Mouse (Mus musculus): ENCODE data around the gene Aloxe3. TPM values are rescaled to one million over a fixed set of nuclear protein-coding genes. Genes with fewer than 3 reads are reported as not detected.

Gene Aloxe3
- polyA plus RNA-seq, 1 experiment from 2014 or later, result 8.1 TPM

- H3K9ac ChIP-seq (ENCODE audit: low read depth, low read length), result peak overlapping the region; percentile 7; the same call in 1 of the 2 replicates
- H3K27me3 ChIP-seq (replicated peaks; ENCODE audit: control insufficient read depth, insufficient read depth, low read length), result no peaks in the 10 kb centered on the region
- WGBS, result 4% methylated on average over 21 of the region's 21 CpGs
- no peak for ATAC-seq
- H3K27ac ChIP-seq (ENCODE audit: low read depth, low read length), result no peak overlapping the region
- H3K4me3 ChIP-seq (ENCODE audit: low read length), result peak overlapping the region; percentile 41
- H3K9me3 ChIP-seq (ENCODE audit: control insufficient read depth, low read length), result no peaks in the 10 kb centered on the region
- peak overlapping the region; percentile 60 for H3K4me2 ChIP-seq (ENCODE audit: low read length)
- H3K4me1 ChIP-seq (ENCODE audit: control insufficient read depth, insufficient read depth, low read depth, low read length), result peaks cover 4% of the 10 kb centered on the region; the same call in 1 of the 2 replicates
- peaks cover 12% of the 10 kb centered on the region for H3K36me3 ChIP-seq (ENCODE audit: control insufficient read depth, insufficient read depth, low read length)
These were observed 14.5 kb upstream of the Aloxe3 start for GRCm38 (mm10) chr11:69111051-69111810.

- WGBS, result 69% methylated on average over 4 of the region's 4 CpGs
- Histone ChIP-seq H3K4me2 (ENCODE audit: low read length) (peak overlapping the region; percentile 60; the same call in 1 of the 2 replicates), H3K9ac (ENCODE audit: low read depth, low read length) (no peak overlapping the region), H3K36me3 (ENCODE audit: control insufficient read depth, insufficient read depth, low read length) (peaks cover 10% of the 10 kb centered on the region), H3K9me3 (ENCODE audit: control insufficient read depth, low read length) (no peaks in the 10 kb centered on the region), H3K4me3 (ENCODE audit: low read length) (0 out of 2 replicates have a peak overlapping the region, but pooled peaks have one; percentile 3), H3K4me1 (ENCODE audit: control insufficient read depth, insufficient read depth, low read depth, low read length) (peaks cover 6% of the 10 kb centered on the region; the same call in 1 of the 2 replicates), H3K27me3 (replicated peaks; ENCODE audit: control insufficient read depth, insufficient read depth, low read length) (no peaks in the 10 kb centered on the region), H3K27ac (ENCODE audit: low read depth, low read length) (no peak overlapping the region)
- ATAC-seq, result no peak
These were observed 13.8 kb upstream of the Aloxe3 start for GRCm38 (mm10) chr11:69111865-69112264.

- Histone ChIP-seq H3K9ac (ENCODE audit: low read depth, low read length) (no peak overlapping the region), H3K9me3 (ENCODE audit: control insufficient read depth, low read length) (no peaks in the 10 kb centered on the region), H3K4me1 (ENCODE audit: control insufficient read depth, insufficient read depth, low read depth, low read length) (peaks cover 12% of the 10 kb centered on the region), H3K36me3 (ENCODE audit: control insufficient read depth, insufficient read depth, low read length) (peaks cover 2% of the 10 kb centered on the region; the same call in 1 of the 2 replicates), H3K27me3 (replicated peaks; ENCODE audit: control insufficient read depth, insufficient read depth, low read length) (no peaks in the 10 kb centered on the region), H3K27ac (ENCODE audit: low read depth, low read length) (no peak overlapping the region), H3K4me3 (ENCODE audit: low read length) (no peak overlapping the region), H3K4me2 (ENCODE audit: low read length) (no peak overlapping the region)
- 70% methylated on average over 3 of the region's 3 CpGs for WGBS
- no peak for ATAC-seq
These were observed 11.7 kb upstream of the Aloxe3 start for GRCm38 (mm10) chr11:69114018-69114417.

GRCm38 (mm10) chr11:69114621-69115020, 11.1 kb upstream of the Aloxe3 start:
- Histone ChIP-seq H3K4me2 (ENCODE audit: low read length) (no peak overlapping the region), H3K4me1 (ENCODE audit: control insufficient read depth, insufficient read depth, low read depth, low read length) (peaks cover 14% of the 10 kb centered on the region), H3K27ac (ENCODE audit: low read depth, low read length) (no peak overlapping the region), H3K36me3 (ENCODE audit: control insufficient read depth, insufficient read depth, low read length) (no peaks in the 10 kb centered on the region), H3K27me3 (replicated peaks; ENCODE audit: control insufficient read depth, insufficient read depth, low read length) (no peaks in the 10 kb centered on the region), H3K9ac (ENCODE audit: low read depth, low read length) (no peak overlapping the region), H3K4me3 (ENCODE audit: low read length) (no peak overlapping the region), H3K9me3 (ENCODE audit: control insufficient read depth, low read length) (no peaks in the 10 kb centered on the region)
- ATAC-seq, result no peak
- WGBS, result 82% methylated on average over 3 of the region's 3 CpGs

GRCm38 (mm10) chr11:69116843-69117242, 8.9 kb upstream of the Aloxe3 start:
- no peak overlapping the region for H3K27ac ChIP-seq (ENCODE audit: low read depth, low read length)
- ATAC-seq, result no peak
- H3K36me3 ChIP-seq (ENCODE audit: control insufficient read depth, insufficient read depth, low read length), result no peaks in the 10 kb centered on the region
- H3K27me3 ChIP-seq (replicated peaks; ENCODE audit: control insufficient read depth, insufficient read depth, low read length), result no peaks in the 10 kb centered on the region
- WGBS, result 53% methylated on average over 5 of the region's 5 CpGs
- H3K4me1 ChIP-seq (ENCODE audit: control insufficient read depth, insufficient read depth, low read depth, low read length), result peaks cover 20% of the 10 kb centered on the region
- no peaks in the 10 kb centered on the region for H3K9me3 ChIP-seq (ENCODE audit: control insufficient read depth, low read length)
- H3K9ac ChIP-seq (ENCODE audit: low read depth, low read length), result no peak overlapping the region
- no peak overlapping the region for H3K4me3 ChIP-seq (ENCODE audit: low read length)
- peak overlapping the region; percentile 97 for H3K4me2 ChIP-seq (ENCODE audit: low read length)

- peaks cover 20% of the 10 kb centered on the region for H3K4me1 ChIP-seq (ENCODE audit: control insufficient read depth, insufficient read depth, low read depth, low read length)
- H3K36me3 ChIP-seq (ENCODE audit: control insufficient read depth, insufficient read depth, low read length), result no peaks in the 10 kb centered on the region
- WGBS, result under 1% methylated on average over 43 of the region's 45 CpGs
- peak overlapping the region; percentile 70 for H3K4me3 ChIP-seq (ENCODE audit: low read length)
- peak overlapping the region; percentile 80 for H3K9ac ChIP-seq (ENCODE audit: low read depth, low read length)
- no peaks in the 10 kb centered on the region for H3K27me3 ChIP-seq (replicated peaks; ENCODE audit: control insufficient read depth, insufficient read depth, low read length)
- no peaks in the 10 kb centered on the region for H3K9me3 ChIP-seq (ENCODE audit: control insufficient read depth, low read length)
- ATAC-seq, result no peak
- H3K4me2 ChIP-seq (ENCODE audit: low read length), result peak overlapping the region; percentile 97
- H3K27ac ChIP-seq (ENCODE audit: low read depth, low read length), result peak overlapping the region; percentile 69
These were observed 7.7 kb upstream of the Aloxe3 start for GRCm38 (mm10) chr11:69117737-69118695.

- 1% methylated on average over 15 of the region's 15 CpGs for WGBS
- H3K36me3 ChIP-seq (ENCODE audit: control insufficient read depth, insufficient read depth, low read length), result no peaks in the 10 kb centered on the region
- no peaks in the 10 kb centered on the region for H3K27me3 ChIP-seq (replicated peaks; ENCODE audit: control insufficient read depth, insufficient read depth, low read length)
- peak overlapping the region; percentile 70 for H3K4me3 ChIP-seq (ENCODE audit: low read length)
- peaks cover 20% of the 10 kb centered on the region for H3K4me1 ChIP-seq (ENCODE audit: control insufficient read depth, insufficient read depth, low read depth, low read length)
- H3K27ac ChIP-seq (ENCODE audit: low read depth, low read length), result no peak overlapping the region; the same call in 1 of the 2 replicates
- H3K9me3 ChIP-seq (ENCODE audit: control insufficient read depth, low read length), result no peaks in the 10 kb centered on the region
- H3K4me2 ChIP-seq (ENCODE audit: low read length), result peak overlapping the region; percentile 97
- peak overlapping the region; percentile 50 for H3K9ac ChIP-seq (ENCODE audit: low read depth, low read length)
- ATAC-seq, result no peak
These were observed 6.9 kb upstream of the Aloxe3 start for GRCm38 (mm10) chr11:69118765-69119164.

- Histone ChIP-seq H3K9ac (ENCODE audit: low read depth, low read length) (no peak overlapping the region), H3K4me2 (ENCODE audit: low read length) (peak overlapping the region; percentile 97), H3K27ac (ENCODE audit: low read depth, low read length) (no peak overlapping the region), H3K4me3 (ENCODE audit: low read length) (peak overlapping the region; percentile 88), H3K27me3 (replicated peaks; ENCODE audit: control insufficient read depth, insufficient read depth, low read length) (no peaks in the 10 kb centered on the region), H3K36me3 (ENCODE audit: control insufficient read depth, insufficient read depth, low read length) (no peaks in the 10 kb centered on the region), H3K9me3 (ENCODE audit: control insufficient read depth, low read length) (no peaks in the 10 kb centered on the region), H3K4me1 (ENCODE audit: control insufficient read depth, insufficient read depth, low read depth, low read length) (peaks cover 20% of the 10 kb centered on the region)
- ATAC-seq, result no peak
- 32% methylated on average over 14 of the region's 14 CpGs for WGBS
These were observed 6.1 kb upstream of the Aloxe3 start for GRCm38 (mm10) chr11:69119446-69120155.
